Mouse (Mus musculus) activated CD4-positive, CD25-positive, alpha-beta regulatory T cell, adult 4 months (primary cell): Measurements from ENCODE around the gene Ormdl1. TPM values are rescaled to one million over a fixed set of nuclear protein-coding genes. Genes with fewer than 3 reads are reported as not detected.

Experiments used
- polyA plus RNA-seq, 2 experiments: library from polyadenylated mRNA; unstranded; fragments of 100-300 nt; shearing (Covaris generic); gene quantifications; one replicate each; pipeline ENCODE4 v1.2.1; 2017

The Ormdl1 gene
- polyA plus RNA-seq, 2 experiments from 2014 or later = 64.8 to 81.9 TPM

Other genes starting within 250 kb of the Ormdl1 start
- gene Mstn, start 235.5 kb upstream of the Ormdl1 start, polyA plus RNA-seq = not detected
- gene 1700019A02Rik, start 109.5 kb upstream of the Ormdl1 start, polyA plus RNA-seq = not detected
- gene Pms1, start 77 bp upstream of the Ormdl1 start, polyA plus RNA-seq = 10 to 100 TPM; 25.1 to 32.1 TPM
- under 1 TPM in 1 of 2 experiments, not detected in 1; 0.63 TPM for gene Gm28778, start within 50 bp of the Ormdl1 start, polyA plus RNA-seq
- 10 to 100 TPM; 15.7 to 19.3 TPM for gene Osgepl1, start 16.5 kb downstream of the Ormdl1 start, polyA plus RNA-seq
- 10 to 100 TPM in 1 of 2 experiments, not detected in 1; 20.4 TPM for gene Asdurf, start 55.5 kb downstream of the Ormdl1 start, polyA plus RNA-seq
- gene Gm28551, start 55.6 kb downstream of the Ormdl1 start, polyA plus RNA-seq = under 1 TPM; 0.28 to 0.62 TPM
- 10 to 100 TPM; 56.8 to 68.4 TPM for gene Asnsd1, start 55.7 kb downstream of the Ormdl1 start, polyA plus RNA-seq